Mouse (Mus musculus) left cerebral cortex, postnatal 36 days (tissue): Measurements from ENCODE around the gene Abhd12b. TPM values are rescaled to one million over a fixed set of nuclear protein-coding genes. Genes with fewer than 3 reads are reported as not detected.
A peak's percentile ranks its signal among the peaks of the same experiment; 100 is the strongest.
"Not testable (repeated sequence)": the region's sequence is repeated elsewhere in the genome, so short reads cannot be mapped to it uniquely, and the experiment has no call there.

ENCODE experiments used
- DNase-seq, 2 experiments: peaks; one replicate each; pipeline ENCODE4 v3.0.0; 2021 to 2022; ENCODE audit warnings: low spot score in 2 of 2, mixed read lengths in 1 of 2
- intact Hi-C: fragments of 180-260 bp; cut with DNase I; formaldehyde crosslinking; loops from one replicate; pipeline ENCODE4 v1.15.1; 2025
- total RNA-seq, 2 experiments: library from RNA; stranded (reverse); gene quantifications; 2 replicates each; pipeline ENCODE4 v1.2.3; 2021

Abhd12b gene
- total RNA-seq, 2 experiments from 2014 or later: 0.10 to 0.29 TPM

DNA sequence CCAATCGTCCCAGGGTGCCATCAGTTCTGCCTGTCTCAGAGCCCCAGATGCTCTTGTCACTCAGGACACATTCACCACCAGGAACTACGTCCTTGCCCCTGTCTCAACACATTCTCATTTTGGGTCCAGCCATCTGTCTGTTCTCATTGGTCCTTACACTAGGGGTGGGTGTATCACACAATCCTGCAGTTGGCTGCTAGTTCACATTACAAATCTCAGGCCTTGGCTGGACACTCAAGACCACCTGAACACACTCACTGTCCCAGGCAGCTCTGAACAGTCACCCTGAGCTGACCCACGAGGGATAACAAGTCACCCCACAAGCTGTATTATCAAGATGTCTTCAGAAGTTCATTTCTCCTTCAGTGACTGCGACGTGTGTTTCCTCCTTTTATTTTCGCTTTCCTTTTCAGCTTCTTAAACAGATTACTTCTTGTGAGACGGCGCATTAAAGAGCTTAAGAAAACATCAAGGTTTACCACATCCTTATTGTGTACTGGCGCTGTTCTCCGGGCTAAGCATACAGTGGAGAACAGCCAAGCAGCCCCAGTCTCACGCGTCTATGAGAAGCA, 17.7 kb upstream of the Abhd12b start:
- intact Hi-C loops: no loop called here
- DNase-seq: no peak

DNA sequence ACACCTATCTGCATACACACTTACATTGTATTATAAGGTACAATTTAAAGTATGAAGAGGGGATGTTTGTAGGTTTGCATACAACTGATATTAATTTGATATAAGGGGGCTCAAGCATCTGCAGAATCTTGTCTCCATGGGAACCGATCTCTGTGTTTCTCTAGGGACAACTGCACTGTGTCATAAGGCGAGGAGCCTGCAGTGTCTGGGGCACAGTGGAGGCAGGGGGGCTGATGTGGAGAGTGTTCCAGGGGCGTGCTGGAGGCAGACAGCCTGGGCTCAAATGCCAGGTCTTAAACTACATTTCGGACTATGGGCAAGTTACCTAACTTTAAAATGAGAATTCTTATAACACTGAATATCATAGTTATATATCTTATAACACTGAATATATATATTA, 16.8 kb upstream of the Abhd12b start:
- intact Hi-C loops: no loop called here
- DNase-seq: no peak

GRCm38 (mm10) chr12:70137626-70138025, 16.3 kb upstream of the Abhd12b start:
- intact Hi-C loops: no loop called here
- DNase-seq: no peak

DNA sequence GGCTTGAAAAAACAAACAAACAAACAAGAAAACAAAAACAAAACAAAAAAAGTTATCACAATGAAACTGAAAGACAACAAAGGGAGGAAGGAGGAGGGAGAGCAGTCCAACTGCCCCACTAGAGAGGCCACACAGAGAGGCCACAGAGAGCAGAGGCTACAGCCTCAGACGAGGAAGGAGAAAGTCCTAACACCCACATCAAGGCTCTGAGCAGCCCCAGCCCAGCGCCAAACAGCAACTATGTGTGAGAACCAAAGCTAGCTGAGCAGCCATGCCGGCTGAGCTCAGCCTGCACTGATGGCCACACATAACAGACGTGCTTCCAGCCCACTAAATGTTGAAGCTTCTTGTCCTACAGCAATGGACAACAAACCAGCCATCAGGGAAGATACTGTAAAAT, 14.1 kb upstream of the Abhd12b start:
- no peak for DNase-seq
- intact Hi-C loops: loop anchor here (10.0 kb wide), 1 partner anchor 155 kb away; the partner anchor contains the start of gene Sav1

DNA sequence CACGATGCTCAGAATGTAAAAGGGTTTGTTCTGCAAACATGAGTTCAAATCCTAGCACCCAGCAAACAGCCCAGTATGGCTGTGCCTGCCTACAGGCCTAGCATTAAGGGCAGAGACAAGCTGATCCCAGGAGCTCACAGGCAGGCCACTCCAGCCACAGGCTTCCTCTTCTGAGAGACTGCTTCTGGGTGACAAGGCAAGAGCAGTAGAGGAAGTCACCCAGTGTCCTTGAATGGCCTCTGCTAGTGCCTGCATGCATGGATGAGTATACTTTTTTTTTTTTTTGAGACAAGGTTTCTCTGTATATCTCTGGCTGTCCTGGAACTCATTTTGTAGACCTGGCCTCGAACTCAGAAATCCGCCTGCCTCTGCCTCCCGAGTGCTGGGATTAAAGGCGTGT, 13.4 kb upstream of the Abhd12b start:
- DNase-seq: no peak
- intact Hi-C loops: loop anchor here (10.0 kb wide), 1 partner anchor 156 kb away; the partner anchor contains the start of gene Sav1

DNA sequence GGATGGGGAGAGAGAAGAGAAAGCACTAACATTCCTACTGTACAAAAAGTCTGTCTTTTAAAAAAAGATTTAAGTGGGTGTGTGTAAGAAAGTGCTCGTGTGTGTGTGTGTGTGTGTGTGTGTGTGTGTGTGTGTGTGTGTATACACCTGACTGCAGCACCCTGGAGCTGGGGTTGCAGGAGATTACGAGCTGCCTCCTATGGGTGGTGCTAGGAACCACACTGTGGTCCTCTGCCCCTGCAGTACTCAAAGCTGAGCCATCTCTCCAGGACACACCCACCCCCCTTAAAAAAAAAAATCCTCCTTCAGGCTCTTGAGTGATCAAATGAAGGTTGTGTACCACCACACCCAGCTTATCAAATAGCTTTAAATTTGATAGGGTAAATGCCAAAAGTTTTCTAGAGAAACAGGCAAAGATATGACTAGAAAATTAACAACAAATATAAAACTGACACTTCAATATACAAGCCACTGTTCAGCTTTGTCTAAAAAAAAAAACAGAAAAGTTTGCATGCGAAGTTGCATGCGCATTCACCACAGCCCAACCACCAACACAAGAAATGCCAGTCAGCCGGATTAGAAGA, 12.9 kb upstream of the Abhd12b start:
- DNase-seq: no peak
- intact Hi-C loops: loop anchor here (10.0 kb wide), 1 partner anchor 156 kb away; the partner anchor contains the start of gene Sav1

DNA sequence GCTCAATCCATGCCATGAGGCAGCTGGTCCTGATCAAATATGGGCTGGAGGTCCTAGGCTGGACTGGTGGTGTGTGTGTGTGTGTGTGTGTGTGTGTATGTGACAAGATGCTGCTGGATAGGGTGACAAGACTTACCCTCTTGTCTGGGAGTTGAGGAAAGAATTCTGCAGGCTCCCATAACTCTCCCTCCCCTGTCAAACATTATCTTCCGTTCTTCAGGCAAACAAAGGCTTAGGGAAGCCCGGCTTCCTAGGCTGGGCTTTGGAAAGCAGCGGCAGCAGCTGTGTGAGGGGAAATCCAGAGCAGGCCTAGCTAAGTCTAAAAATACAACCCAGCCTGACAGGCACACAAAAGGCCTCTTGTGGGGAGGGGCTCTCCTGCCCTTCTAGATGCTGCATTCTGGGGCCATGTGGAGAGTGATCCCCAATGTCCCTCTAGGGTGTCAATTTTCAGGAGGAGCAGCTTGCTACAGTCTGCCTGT, 9.8 kb upstream of the Abhd12b start:
- intact Hi-C loops: loop anchor here (10.0 kb wide), 1 partner anchor 159 kb away; the partner anchor contains the start of gene Sav1
- DNase-seq: not testable (repeated sequence)

- DNase-seq: peak in 1 of 2 experiments; percentile 46
- intact Hi-C loops: loop anchor here (5.0 to 10.0 kb wide), 2 partner anchors 73 to 160 kb away; partner anchors contain the start of gene Sav1
Observed at GRCm38 (mm10) chr12:70144637-70145448, 9.1 kb upstream of the Abhd12b start.

DNA sequence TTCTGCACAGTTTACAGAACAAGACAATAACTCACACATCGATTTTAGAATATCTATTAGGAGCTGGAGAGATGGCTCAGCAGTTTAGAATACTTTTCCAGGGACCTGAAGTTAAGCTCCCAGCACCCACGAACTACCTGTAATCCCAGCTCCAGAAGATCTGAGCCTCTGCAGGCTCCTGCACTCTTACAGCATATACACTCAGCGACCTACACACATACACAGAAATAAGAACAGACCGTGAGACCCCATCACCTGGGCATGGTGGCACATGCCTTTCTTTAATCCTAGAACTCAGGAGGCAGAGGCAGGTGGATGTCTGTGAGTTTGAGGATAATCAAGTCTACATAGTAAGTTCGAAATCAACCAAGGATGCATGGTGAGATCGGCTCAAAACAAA, 8.4 kb upstream of the Abhd12b start:
- intact Hi-C loops: loop anchor here (5.0 to 10.0 kb wide), 2 partner anchors 73 to 161 kb away; partner anchors contain the start of gene Sav1
- no peak for DNase-seq

GRCm38 (mm10) chr12:70147986-70148630, 5.8 kb upstream of the Abhd12b start:
- intact Hi-C loops: loop anchor here (5.0 to 10.0 kb wide), 2 partner anchors 76 to 163 kb away; partner anchors contain the start of gene Sav1
- DNase-seq: no peak

GRCm38 (mm10) chr12:70148631-70149265, 5.2 kb upstream of the Abhd12b start:
- intact Hi-C loops: loop anchor here (5.0 to 10.0 kb wide), 2 partner anchors 76 to 164 kb away; partner anchors contain the start of gene Sav1
- no peak for DNase-seq

DNA sequence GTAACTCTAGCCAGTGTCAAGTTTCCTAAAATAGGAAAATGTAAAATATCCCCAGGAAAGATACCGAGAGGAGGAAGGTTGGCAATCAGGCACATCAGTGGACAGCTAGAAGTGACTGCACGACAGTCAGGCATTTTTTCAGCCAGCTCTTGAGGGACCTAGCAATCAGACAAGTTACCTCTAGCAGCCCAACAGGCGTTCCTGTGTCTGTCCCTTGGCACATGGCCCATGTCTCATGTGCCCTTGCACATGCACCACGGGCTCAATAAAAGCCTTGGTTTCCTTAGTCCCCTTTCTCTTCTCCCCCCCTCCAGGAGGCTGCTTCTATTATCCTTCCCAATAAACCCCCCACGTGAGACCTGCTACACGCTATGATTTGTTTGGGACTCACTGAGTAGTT, 2.3 kb downstream of the Abhd12b start:
- no peak for DNase-seq
- intact Hi-C loops: no loop called here

GRCm38 (mm10) chr12:70157292-70158066, 3.5 kb downstream of the Abhd12b start:
- DNase-seq: no peak
- intact Hi-C loops: no loop called here

DNA sequence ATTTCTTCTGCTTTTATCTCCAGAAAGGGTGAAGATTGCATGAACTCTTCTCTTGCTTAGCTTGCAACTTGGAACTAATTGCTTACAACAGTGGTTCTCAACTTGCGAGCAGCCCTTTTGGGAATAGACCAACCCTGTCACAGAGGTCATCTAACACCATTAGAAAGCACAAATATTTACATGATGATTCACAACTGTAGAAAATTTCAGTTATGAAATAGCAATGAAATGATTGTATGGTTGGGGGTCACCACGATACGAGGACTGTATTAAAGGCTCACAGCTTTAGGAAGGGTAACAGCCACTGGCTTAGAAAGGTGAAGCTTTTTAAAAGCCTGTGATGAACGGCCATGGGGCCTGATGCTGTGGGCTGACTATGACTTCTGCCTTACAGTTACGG, 7.1 kb downstream of the Abhd12b start:
- intact Hi-C loops: no loop called here

DNA sequence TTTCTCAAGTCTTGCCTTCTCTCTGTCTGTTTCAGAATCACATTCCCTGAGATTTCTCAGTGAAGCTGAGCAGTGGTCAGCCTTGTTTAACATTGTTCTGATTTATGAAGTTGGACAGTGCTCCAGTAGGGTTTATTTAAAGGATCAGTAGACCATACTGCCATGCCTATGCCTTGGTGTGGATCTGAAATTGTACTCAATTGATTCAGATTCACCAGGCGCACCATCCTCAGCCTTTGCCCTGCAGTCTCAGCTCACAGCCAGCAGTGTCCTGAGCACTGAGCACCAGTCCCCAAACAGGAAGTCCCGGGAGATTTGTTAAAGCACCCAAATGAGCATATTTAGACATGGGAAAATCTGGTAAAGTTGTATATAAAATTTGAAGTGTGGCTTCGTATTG, 10.8 kb downstream of the Abhd12b start:
- intact Hi-C loops: no loop called here
- no peak for DNase-seq

More for the DNA sequence above, 7.1 kb downstream of the Abhd12b start:
- no peak for DNase-seq

- DNase-seq: no peak
- intact Hi-C loops: no loop called here
Observed at GRCm38 (mm10) chr12:70167950-70168349, 14.0 kb downstream of the Abhd12b start.

DNA sequence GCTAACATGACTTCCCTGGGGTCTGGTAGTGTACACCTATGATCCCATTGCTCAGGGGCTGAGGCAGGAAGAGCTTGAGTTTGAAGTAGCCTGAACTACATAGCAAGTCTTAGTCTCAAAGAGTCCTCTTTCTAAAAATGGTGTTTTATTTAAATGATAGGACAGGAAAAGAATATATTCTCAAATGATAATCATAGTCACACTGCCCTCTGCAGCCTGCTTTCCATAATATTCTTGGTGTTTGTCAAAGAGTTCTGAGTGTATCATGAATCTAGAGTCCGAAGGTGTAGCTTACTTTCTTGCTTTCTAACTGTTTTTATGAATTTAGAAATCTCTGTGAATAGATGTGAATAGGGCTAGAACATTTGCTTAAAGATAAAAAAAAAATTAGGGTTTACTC, 16.0 kb downstream of the Abhd12b start:
- intact Hi-C loops: no loop called here

DNA sequence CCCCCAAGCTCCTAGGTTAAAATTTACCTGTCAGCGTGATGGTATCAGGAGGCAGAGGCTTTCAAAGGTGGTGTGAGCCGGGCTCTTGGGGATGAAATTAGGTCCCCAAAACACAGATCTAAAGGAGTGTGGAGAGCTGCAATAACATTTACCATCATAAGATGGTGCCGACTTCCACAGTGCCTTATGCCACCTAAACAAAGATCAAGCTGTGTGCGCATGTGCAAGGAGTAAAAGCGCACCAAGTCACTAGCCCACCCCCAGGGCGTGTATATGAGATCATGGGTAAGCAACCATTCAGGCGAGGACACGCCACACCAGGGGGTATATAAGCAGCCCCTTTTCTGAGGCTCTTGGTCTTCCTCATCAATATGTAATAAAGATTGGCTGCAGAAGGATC, 29.6 kb downstream of the Abhd12b start:
- DNase-seq, intact Hi-C loops: not testable (repeated sequence)

More for the DNA sequence above, 16.0 kb downstream of the Abhd12b start:
- no peak for DNase-seq
